Mouse (Mus musculus): Measurements from ENCODE around the gene Nr4a1.

Nr4a1 gene

DNA sequence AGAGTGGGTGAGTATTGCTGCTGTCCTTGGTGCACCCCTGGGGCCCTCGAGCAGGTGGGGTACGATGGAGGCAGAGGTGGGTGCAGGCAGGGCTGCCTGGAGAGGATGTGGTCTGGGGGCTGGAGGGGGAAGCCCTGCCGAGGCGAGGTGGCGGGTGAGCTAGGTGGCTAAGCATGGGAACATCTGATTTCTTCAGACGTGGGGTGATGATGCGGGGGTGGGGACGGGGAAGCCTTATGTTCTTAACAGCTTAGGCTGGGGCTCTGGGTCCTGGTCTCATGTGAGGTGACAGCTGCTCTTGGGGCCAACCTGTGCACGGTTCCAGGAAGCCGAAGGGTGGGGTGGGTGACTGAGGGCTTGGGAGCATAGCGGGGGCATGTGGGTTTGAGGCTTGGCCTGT is 4.4 kb downstream of the Nr4a1 start:
- DNase-seq: peak; percentile 86

DNA sequence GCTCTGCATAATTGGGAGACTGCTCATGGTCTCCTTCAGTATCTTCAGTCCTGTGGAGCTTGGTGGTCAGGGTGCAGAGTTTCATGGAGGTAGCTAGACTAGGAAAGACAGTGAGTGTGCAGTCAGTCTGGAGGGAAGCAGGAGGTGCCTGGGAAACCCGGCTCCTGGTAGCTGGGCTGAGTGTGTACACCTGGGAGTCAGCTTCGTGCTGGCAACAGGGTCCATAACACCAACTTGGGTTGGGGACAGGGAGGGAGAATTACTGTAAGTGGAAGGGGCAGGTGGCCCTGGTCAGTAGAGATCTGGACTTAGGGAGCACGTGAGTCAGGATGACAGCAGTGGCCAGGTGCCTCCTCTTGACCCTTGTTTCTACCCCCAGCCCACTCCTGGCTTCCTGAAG is 5.9 kb downstream of the Nr4a1 start:
- DNase-seq: no peak

DNA sequence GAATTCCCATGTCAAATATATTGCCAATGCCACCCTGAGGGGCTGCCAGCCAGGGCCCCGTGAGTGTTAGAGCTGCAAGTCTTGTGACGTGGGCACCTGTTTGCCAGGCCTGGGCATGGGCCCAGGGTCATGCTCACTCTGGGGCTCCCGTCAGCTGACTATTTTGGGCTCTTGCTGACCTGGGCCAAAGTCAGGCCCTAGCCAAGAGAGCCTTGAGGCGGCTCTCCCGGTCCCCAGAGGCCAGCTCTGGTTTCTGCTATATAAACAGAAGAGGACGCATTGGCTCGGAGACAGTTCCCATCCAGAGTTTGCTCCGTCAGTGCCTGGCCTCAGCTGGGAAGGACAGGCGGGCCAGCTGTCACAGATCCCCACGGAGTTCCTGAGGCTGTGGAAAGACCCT is 6.3 kb downstream of the Nr4a1 start:
- no peak for DNase-seq

DNA sequence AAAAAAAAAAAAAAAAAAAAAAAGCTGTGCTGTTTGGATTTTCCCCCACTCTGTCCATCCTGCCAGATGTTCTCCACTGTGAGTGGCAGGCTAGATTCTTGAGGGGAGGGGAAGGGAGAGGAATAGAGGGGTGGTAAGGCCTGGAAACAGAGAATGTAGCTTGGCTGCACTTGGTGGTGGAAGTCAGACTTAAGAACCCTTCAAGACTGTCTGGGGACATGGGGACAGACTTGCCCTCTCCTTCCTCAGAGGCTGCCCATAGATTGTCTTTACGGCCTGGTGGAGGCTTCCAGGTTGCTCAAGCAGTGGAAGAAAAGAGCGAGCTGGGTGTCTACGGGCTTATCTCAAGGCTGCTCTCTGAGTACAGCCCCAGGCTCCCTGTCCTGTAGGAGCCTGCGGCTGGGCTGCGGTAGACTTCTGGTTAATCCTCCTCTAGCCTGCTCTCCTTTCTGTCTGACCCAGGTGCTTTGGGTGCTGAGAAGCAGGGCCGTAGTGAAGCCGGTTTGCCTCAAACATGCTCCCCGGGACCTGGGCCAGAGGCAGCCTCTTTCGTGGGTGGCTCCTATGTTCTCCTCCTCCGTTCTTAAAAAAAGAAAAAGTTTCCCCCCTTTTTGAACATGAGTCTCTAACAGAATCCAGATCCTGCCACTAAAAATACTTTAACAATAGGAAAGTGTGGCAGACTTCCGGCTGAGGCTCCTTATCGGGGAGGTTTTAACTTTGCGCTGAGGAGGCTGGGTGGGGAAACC is 7.0 kb downstream of the Nr4a1 start:
- peak; percentile 47 for DNase-seq

DNA sequence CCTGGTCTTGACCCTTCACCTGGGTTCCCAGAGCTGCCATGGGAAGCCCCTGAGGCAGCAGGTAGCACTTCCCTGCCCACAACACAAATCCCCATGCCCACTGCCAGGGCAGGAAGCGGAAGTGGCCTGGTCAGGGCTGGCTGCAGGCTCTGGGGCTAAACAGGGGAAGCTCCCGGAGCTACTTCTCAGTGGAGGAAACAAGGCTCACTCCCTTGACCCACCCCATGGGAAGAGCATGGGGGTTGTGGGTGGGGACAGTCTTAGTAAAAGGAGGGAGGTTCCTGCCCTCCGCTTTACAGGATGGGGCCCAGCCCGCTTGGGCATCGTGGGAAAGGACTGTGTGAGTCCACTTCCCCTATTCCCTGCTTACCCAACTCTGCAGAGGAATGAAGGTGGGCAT is 8.4 kb downstream of the Nr4a1 start:
- DNase-seq: no peak

DNA sequence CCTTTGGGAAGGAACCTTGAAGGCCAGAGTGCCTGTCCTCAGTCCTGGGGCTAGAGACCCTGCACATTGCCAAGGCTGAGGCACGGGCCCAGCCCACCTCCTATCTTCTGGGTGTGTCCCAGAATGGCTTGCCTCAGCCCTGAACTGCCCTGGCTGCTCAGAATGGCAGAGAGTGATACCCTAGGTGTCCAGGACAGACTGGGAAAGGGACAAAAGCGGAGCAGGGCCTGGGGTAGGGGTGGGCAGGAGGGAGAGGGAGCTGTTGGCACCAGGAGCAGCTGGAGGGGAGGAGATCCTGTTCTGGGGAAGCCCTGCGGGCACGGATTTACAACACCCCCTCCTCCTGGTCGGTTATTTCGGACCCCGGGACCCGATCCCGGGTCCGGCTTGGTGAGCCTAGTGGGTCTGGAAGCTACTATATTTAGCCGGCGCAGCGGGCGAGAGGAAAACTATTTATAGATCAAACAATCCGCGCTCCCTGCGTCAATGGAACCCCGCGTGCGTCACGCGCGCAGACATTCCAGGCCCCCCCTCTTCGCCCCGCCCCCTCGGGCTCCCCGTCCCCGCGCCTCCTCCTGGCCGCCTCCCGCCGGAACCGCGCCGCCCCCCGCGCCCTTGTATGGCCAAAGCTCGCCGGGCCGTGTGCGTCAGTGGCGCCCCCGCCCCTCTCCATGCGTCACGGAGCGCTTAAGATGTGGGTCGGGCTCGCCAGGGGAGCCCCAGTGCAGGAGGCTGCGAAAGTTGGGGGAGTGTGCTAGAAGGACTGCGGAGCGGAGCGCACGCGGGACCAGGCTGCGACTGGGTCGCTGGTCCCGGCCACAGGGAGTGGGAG is 12.3 kb downstream of the Nr4a1 start:
- peak; percentile 92 for DNase-seq

DNA sequence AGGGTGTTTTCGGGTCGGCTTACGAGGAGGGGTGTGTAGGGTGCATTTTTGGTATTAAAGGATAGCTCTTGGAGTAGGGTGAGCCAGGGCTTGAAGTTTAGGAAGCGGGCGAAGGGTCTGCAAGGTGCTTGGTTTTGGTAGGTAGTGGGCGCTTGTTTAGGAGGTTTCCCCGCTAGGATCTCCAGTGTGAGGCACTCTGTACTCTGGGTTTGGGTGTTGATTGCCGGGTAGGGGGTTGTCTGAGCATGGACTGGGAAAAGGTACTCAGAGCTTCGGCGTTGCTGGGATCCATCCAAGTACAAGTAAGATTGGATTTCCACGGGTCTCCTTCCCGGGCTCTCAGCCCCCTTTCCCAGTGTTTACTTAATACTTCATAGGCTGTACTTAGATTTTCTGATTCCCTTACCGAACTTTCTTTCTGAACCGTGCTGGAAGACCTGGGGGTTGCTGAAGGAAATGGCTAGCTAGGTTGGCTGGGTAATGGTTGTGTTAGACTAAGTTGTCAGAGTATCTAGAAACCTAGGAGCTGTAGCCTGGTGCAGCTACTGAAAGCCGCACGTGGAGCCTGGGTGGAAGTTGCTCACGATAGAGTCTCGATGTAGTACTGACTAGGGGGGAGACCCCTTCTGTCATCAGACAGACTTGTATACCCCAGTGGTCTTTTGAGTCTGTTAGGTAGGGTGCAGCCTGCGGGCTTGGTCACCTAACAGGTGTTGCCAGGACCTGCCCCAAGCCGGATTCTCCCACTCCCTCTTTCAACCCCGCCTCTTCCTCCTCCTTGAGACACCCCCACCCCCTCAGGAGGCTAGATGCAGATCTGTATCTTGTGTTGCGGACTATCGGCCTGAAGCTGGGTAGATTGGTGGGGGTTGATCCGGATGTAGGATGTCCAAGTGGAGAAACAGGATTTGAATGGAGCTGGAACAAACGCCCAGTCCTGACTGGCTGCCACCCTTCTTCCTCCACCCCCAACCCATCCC is 13.3 kb downstream of the Nr4a1 start:
- no peak for DNase-seq

DNA sequence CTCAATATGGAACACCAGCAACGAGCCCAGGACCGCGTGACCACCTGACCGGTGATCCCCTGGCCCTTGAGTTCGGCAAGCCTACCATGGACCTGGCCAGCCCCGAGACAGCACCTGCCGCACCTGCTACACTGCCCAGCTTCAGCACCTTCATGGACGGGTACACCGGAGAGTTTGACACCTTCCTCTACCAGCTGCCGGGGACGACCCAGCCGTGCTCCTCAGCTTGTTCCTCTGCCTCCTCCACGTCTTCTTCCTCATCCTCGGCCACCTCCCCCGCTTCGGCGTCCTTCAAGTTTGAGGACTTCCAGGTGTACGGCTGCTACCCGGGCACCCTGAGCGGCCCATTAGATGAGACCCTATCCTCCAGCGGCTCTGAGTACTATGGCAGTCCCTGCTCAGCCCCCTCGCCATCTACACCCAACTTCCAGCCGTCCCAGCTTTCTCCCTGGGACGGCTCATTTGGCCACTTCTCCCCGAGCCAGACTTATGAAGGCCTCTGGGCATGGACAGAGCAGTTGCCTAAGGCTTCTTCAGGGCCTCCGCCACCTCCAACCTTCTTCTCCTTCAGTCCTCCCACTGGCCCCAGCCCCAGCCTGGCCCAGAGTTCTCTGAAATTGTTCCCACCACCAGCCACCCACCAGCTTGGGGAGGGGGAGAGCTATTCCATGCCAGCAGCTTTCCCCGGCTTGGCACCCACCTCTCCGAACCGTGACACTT is 16.2 kb downstream of the Nr4a1 start:
- DNase-seq: no peak

DNA sequence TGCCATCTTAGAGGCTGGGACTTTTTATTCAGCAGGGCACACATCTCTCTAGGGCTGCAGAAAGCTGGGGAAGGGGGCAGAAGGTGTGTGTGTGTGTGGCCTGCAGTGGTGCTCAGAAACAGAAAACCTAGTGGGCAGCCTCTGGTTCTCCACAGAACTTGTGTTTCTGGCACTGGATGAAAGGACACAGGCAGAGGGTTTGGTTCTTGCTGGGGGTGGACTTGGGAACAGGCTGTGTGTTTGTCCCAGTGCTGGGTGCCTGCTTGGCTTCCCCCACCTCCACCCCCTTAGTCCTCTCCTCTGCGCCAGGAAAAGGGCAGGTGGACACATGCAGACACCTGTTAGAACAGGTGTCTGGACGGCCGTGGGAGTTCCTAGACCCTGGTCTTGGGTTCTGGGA is 17.0 kb downstream of the Nr4a1 start:
- no peak for DNase-seq

DNA sequence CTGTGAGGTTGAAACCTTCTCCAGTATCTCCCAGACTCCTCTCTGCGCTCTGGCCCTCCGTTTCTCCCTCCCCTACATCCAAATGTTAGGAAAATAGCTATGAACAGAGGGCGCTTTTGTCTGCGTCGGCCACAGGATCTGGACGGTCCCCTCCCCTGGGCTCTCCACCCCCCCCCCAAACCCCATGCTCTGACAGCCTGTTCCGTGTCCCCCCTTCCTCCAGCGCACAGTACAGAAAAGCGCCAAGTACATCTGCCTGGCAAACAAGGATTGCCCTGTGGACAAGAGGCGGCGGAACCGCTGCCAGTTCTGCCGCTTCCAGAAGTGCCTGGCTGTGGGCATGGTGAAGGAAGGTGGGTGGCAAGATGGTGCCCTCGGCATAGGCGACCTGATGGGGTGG is 17.4 kb downstream of the Nr4a1 start:
- DNase-seq: no peak

DNA sequence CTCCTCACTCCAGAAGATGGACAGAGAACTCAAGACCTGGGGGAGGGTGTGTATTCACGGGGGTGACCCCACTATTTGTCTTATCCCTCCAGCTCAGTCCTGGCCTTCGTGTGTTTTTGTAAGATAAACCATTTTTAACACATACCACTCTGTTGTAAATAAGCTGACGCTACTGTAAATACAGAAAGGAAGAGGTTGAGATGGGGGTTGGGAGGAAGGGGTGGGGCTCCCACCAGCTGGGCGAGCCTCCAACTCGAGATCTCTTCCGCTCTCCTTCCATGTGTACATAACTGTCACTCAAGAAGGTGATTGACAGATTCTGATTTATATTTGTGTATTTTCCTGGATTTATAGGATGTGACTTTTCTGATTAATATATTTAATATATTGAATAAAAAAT is 20.3 kb downstream of the Nr4a1 start:
- no peak for DNase-seq

DNA sequence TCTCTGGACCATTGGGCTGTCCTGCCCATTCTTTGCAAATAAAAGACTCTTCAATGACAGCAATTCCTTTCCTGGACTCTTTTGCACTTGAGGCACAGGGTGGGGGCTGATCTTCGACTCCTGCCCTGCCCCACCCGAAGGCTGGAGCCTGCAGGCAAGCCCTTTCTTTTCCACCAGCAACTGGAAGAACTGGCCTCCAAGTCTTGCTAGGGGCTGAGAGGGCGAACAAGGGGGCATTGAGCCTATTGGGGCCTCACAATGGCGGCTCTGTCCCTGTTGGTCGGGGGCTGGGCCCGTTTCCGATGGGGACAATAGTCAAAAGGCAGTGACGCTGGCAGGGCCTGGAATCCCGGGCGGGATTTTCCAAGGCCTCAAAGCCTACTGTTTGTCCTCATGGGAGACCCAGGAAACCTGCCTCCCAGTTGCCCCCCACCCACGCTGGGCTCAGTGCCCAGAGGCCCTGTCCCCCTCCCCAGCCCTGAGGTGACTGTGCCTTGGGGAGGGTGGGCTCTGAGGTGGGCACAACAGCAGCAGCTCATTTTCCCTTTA is 23.4 kb downstream of the Nr4a1 start:
- no peak for DNase-seq

DNA sequence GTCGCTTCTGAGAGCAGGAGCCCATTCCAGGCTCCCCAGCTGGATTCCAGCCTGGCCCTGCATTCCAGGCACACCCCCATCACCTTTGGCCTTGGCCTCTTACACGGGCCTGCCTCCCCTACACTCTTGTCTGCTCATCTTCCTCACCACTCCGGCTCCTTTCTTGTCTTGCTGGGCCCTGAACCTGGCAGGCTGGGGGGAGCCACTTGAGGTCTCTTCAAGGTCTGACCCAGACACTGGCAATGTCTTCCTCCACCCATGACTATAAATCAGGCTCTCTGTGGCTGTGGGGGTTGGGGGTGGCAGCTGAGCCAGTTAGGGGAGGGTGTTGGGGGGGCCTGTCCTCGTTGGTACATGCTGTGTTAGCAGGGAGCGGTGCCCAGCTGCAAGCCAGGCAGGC is 24.5 kb downstream of the Nr4a1 start:
- no peak for DNase-seq

DNA sequence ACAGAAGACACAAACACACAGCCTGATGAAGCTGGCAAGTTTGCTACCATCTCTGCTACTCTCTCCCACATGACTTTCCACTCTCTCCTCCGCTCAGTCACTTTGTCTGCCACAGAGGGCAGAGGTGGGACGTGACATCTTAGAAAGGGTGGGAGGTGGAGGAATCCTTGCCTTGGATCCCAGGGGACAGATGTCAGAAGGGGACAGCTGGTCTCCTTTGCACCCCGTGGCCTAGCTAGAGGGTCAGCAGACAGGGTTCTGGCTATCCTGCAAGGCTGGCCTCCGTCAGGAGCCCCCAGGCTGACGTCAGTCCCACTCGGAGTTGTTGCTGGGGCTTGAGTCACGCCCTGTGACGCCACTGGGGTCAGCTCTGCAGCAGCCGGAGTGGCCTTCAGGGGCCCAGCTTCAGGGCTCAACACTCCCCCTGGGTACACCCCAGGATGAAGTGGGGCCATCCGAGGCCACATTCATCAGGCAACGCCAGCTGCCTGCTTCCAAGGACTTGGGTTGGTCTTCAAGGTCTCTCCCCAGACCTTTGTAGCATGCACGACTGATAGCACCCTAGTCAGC is 25.4 kb downstream of the Nr4a1 start:
- DNase-seq: no peak

DNA sequence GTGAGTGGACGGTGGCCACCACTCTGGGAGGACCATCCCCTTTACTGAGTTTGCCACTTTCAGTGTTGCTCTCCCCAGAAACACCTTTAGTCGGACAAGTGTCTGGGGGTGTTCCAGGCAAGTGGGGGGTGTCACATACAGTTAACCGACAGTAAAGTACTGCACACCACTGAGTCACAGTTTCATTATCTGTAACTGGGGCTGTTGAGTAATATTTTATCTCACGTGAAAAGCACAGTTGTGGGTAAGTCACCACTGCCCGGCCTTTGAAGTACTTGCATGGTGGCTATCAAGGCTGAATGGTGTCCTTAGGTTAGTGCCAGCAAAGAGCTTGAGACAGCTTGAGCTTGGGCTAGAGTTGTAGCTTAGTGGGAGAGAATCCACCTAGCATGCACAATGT is 28.4 kb downstream of the Nr4a1 start:
- DNase-seq: no peak

DNA sequence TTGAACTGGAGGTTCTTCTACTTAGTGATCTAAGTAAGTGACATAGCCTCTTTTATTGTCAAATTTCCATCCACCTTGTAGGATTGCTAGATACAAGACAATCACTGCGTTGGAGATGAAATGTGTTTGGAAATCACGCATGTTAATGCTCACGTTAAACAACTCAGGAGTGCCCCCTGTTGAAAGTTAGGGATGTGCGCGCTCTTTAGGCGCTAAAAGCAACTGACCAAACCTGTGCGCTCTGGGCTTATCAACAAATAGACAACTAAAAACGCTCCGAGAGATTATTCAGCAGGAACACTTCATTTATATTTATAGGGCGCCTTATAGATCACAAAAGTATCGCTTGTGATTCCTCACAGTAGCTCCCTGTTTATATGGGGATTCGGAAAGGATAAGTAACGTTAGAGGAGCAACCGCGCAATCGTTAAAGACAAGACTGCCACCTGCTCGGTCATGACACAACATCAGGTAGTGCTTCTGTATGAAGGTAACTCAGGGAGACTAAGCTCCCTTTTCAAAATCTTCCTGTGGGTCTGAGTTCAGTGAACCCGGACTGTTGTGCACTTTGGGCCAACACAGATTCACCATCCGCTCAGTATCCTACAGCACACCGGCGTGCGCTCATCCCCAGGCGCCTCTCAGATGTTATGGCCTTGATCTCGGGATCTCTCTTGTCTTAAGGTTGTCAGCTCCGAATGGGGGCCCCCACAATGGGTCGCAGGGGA is 29.3 kb downstream of the Nr4a1 start:
- DNase-seq: peak; percentile 67

DNA sequence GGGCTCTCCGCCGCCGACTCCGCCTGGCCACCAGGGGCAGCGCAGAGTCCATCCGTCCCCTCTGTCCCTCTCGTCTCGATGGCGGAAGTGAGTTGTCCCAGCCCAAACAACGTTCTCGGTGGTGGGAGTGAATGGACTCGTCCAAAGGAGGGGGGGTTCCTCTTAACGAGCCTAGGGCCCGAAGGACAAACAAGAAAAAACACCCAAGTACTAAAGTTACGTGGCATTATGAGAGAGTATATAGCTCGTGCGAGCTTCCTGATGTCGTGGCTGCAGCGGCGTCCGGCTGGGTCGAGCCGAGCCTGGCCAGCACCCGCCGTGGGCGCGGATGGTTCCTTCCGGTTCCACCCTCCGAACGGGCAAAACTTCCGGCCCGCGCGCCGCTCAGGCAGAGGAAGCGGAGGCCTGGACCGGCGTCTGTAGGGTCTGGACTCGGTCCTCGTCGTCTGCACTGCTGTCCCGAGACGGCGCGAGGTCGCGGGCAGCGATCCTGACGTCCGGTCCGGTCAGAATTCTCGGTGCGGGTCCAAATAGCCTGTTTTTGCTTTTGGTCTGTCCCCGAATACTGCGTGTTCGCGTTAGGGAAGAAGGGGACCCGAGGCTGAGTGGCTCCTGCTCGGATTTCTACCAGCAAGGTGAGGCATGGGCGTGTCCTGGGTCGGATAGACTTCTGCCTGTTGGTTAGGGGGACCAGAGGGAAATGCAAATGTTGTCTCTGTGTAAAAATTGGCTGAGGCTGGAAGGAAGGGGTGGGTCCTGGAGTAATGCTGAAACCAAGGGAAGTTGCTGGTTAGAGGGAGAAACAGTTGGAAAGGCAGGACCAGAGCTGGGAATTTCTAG is 30.1 kb downstream of the Nr4a1 start, which contains the start of gene Atg101:
Gene Atg101 (plus strand): TSS at position 362 of the 840 bp plus-strand sequence.
- peak; percentile 96 for DNase-seq

DNA sequence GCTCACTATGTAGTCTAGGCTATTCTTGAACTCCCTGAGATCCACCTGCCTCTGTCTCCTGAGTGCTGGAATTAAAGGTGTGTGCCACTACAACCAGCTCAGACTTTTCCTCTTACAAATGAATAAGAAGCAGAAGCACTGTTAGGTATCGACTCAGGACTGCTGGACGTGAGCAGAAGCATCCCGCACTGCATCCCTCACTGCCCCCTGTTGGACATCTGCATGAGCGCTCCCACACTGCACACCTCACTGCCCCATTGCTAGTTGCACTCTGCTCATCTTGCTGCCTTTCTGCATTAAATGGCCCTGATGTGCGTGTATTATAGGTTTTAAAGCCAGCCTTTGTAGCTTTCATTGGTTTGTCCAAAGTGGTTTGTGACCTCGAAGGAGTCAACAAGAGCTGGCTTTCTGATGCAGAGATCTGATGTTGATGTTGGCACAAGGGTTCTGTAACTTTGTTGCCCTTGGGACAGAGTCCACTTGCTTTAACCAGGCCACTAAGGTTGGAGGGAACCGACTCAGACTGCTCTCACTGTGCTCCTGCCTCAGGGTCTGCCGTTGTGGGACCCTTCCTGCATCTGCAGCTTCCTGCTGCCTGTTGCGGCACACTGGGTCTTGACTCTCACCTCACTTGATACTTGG is 32.2 kb downstream of the Nr4a1 start:
- DNase-seq: peak; percentile 47

DNA sequence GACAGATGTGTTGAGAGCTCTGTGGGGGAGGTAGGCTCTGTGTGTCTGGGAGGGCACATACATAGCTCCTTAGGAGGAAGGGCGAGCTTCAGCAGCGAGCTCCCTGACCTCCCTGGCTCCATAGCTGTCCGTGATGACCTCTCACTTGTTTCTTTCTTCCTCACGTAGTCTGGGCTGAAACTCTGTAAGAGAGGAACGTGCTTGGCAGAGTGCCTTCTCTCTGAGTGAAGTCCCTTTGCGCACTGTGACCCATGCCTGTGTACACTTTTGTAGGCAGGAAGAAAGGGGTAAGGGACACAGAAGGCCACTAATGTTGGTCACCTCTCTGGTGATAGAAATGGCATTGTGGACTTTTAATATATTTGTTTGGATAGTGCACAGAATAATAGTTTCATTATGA is 33.3 kb downstream of the Nr4a1 start:
- no peak for DNase-seq

DNA sequence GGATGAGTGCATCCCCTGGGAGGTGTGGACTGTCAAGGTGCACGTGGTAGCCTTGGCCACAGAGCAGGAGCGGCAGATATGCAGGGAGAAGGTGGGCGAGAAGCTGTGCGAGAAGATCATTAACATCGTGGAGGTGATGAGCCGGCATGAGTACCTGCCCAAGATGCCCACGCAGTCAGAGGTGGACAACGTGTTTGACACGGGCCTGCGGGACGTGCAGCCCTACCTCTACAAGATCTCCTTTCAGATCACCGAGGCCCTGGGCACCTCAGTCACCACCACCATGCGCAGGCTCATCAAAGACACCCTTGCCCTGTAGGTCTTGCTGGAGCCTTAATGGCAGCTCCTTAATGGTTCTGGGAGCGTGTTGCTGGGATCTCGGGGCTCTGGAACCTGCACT is 36.3 kb downstream of the Nr4a1 start:
- no peak for DNase-seq

Measured in thymus, postnatal 4 days (tissue).